Mouse (Mus musculus) limb, embryonic 14.5 days (tissue): ENCODE data around the gene Gm11985. TPM values are rescaled to one million over a fixed set of nuclear protein-coding genes. Genes with fewer than 3 reads are reported as not detected.

Experiments
- ATAC-seq: fragments of 200-750 bp; cut with Nextera tagmentation; 2 replicates; pipeline ENCODE4 v1.8.0; 2017; ENCODE audit warnings: low read depth, moderate number of reproducible peaks, moderate TSS enrichment; ENCODE audit not compliant: low FRiP score
- DNase-seq: peaks from one replicate; pipeline ENCODE4 v3.0.0-alpha.2; 2015; ENCODE audit warnings: low spot score
- H3K27ac ChIP-seq: fragments of 300-500 bp; sonication (generic); replicated peaks from 2 replicates; pipeline ENCODE4 v1.5.1; 2014; ENCODE audit warnings: low read depth, mild to moderate bottlenecking, low read length, moderate library complexity, mixed read lengths
- H3K27me3 ChIP-seq: fragments of 300-500 bp; sonication (generic); 2 replicates; pipeline ENCODE4 v1.6.1; 2014; ENCODE audit warnings: low read length, mixed read lengths; ENCODE audit not compliant: control insufficient read depth, insufficient read depth
- H3K36me3 ChIP-seq: fragments of 300-500 bp; sonication (generic); 2 replicates; pipeline ENCODE4 v1.6.1; 2014; ENCODE audit warnings: mild to moderate bottlenecking, low read length, moderate library complexity, mixed read lengths; ENCODE audit not compliant: control insufficient read depth, insufficient read depth
- H3K4me1 ChIP-seq: fragments of 300-500 bp; sonication (generic); 2 replicates; pipeline ENCODE4 v1.6.1; 2014; ENCODE audit warnings: antibody characterized with exemption, low read length, mixed read lengths; ENCODE audit not compliant: control insufficient read depth, insufficient read depth
- H3K4me2 ChIP-seq: fragments of 300-500 bp; sonication (generic); replicated peaks from 2 replicates; pipeline ENCODE4 v1.6.1; 2014; ENCODE audit warnings: low read depth, mild to moderate bottlenecking, low read length, moderate library complexity; ENCODE audit not compliant: severe bottlenecking
- H3K4me3 ChIP-seq: fragments of 300-500 bp; sonication (generic); replicated peaks from 2 replicates; pipeline ENCODE4 v1.5.1; 2014; ENCODE audit warnings: low read length
- H3K9ac ChIP-seq: fragments of 300-500 bp; sonication (generic); 2 replicates; pipeline ENCODE4 v1.6.1; 2014; ENCODE audit warnings: mild to moderate bottlenecking, low read depth, low read length, moderate library complexity; ENCODE audit not compliant: severe bottlenecking
- H3K9me3 ChIP-seq: fragments of 300-500 bp; sonication (generic); 2 replicates; pipeline ENCODE4 v1.6.1; 2016; ENCODE audit warnings: low read length; ENCODE audit not compliant: control insufficient read depth
- POLR2A ChIP-seq: fragments of 200-500 bp; IDR thresholded peaks from 2 replicates; pipeline ENCODE4 v1.8.0; 2012; ENCODE audit warnings: inconsistent platforms, mild to moderate bottlenecking, moderate library complexity, borderline replicate concordance; ENCODE audit not compliant: insufficient read depth, insufficient read length; ENCODE audit errors: extremely low read depth
- WGBS: fragments of 180-500 bp; shearing (Covaris S2); extraction: QIAGEN DNeasy Blood & Tissue Kit; methylation state at CpG from one replicate; pipeline ENCODE4 v1.1.7; 2014; 5-methylcytosine and 5-hydroxymethylcytosine counted together
- polyA plus RNA-seq, 2 experiments: library from polyadenylated mRNA; depleted of rRNA in 1 of 2; stranded (reverse) in 1 of 2; unstranded in 1 of 2; fragments of >200 nt; fragmentation: Nextera tagmentation in 1 of 2; extraction: Ambion mirVana in 1 of 2; gene quantifications; 2 replicates each; pipeline versions ENCODE4 v1.2.1 to v1.2.3; 2012 to 2014

Gm11985 gene
- polyA plus RNA-seq, 2 experiments, result 0.06 TPM; not detected in 1

- peaks cover 8% of the 10 kb centered on the region for H3K4me1 ChIP-seq
- no peak overlapping the region for H3K4me3 ChIP-seq
- no peaks in the 10 kb centered on the region for H3K36me3 ChIP-seq
- DNase-seq (peak; percentile 59), ATAC-seq (no peak)
- WGBS, result 13% methylated on average over 8 of the region's 8 CpGs
- peaks cover 23% of the 10 kb centered on the region; the same call in 1 of the 2 replicates for H3K27me3 ChIP-seq
- no peak for TF ChIP-seq POLR2A
- no peak overlapping the region for H3K27ac ChIP-seq
- H3K9ac ChIP-seq, result no peak overlapping the region
- no peaks in the 10 kb centered on the region for H3K9me3 ChIP-seq
- H3K4me2 ChIP-seq, result no peak overlapping the region
Measured at GRCm38 (mm10) chr11:7215703-7216102, 27.3 kb upstream of the Gm11985 start.

GRCm38 (mm10) chr11:7214761-7215160 is 26.4 kb upstream of the Gm11985 start:
- Histone ChIP-seq H3K4me1 (peaks cover 11% of the 10 kb centered on the region), H3K9me3 (no peaks in the 10 kb centered on the region), H3K27ac (no peak overlapping the region), H3K4me3 (peak overlapping the region; percentile 52; the same call in 1 of the 2 replicates), H3K9ac (no peak overlapping the region), H3K27me3 (peaks cover 23% of the 10 kb centered on the region; the same call in 1 of the 2 replicates), H3K36me3 (peaks cover under 1% of the 10 kb centered on the region; the same call in 1 of the 2 replicates), H3K4me2 (peak overlapping the region; percentile 82)
- 9% methylated on average over 14 of the region's 14 CpGs for WGBS
- no peak for TF ChIP-seq POLR2A
- no peak for ATAC-seq
- peak; percentile 90 for DNase-seq

DNA sequence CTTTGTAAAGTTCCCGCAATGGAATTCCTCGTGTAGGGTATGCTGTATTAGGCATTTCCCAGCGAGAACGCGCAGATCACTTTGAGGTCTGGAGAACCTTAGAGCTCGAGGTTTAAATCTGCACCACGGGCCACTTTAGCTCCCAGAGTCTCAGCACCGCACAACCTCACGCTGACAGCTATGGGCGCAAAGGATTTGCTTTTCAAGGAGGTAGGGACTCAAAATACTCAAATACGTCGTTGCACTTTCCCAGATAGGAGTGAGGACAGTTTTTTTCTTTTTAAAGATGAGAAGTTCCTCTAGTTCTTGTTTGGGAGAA is 25.9 kb upstream of the Gm11985 start:
- Histone ChIP-seq H3K27ac (no peak overlapping the region), H3K4me2 (peak overlapping the region; percentile 82), H3K9me3 (no peaks in the 10 kb centered on the region), H3K36me3 (peaks cover 3% of the 10 kb centered on the region; the same call in 1 of the 2 replicates), H3K9ac (no peak overlapping the region), H3K27me3 (peaks cover 23% of the 10 kb centered on the region; the same call in 1 of the 2 replicates), H3K4me3 (peak overlapping the region; percentile 52), H3K4me1 (peaks cover 11% of the 10 kb centered on the region)
- TF ChIP-seq POLR2A, result no peak
- DNase-seq (no peak), ATAC-seq (no peak)
- WGBS, result 3% methylated on average over 12 of the region's 12 CpGs

DNA sequence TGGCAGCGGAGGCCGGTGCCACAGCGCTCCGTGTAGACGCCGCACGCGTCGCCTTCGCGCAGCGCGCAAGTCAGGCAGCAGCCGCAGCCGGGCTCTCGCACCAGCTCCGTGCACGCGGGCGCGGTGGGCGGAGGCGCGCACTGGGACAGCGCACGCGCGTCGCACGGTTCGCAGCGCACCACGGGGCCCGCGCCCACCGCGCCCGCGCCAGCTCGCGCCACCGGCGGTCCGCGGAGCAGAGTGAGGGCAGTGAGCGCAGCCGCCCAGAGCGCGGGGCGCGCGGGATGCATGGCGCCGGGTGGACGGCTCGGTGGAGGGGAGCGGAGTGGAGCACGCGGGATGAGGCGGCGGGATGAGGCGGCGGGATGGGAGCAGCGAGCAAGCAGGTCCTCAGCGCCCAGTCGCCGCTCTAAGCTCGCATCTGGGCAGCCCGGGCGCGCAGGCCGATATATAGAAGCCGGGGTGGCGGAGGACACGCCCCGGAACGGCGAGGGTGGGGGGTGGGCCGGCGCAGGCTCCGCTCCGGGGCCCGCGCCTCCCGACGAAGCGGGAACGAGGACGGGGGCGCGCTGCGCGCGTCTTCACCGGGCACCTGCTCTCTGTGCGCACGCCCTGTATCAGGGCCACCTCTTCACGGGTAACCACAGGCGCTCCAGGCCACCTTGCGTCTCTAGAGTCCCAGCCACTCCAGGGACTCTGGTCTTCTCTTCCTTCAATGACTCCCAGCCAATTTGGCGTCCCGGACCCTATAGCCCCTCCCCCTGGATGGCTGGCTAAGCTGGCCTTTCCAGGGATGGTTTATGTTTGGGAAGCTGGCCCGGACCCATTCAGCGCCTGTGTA is 25.4 kb upstream of the Gm11985 start, which contains the start of gene Igfbp3:
Igfbp3 (minus strand) TSS at position 423 of the 841 bp plus-strand sequence.
- H3K4me3 ChIP-seq, result peak within 1 kb of the TSS; percentile 52
- H3K4me1 ChIP-seq, result peaks cover 11% of the 10 kb centered on the region
- peak; percentile 65 for DNase-seq
- 2% methylated on average over 53 of the region's 104 CpGs for WGBS
- peak within 1 kb of the TSS; percentile 58 for H3K27ac ChIP-seq
- H3K4me2 ChIP-seq, result peak within 1 kb of the TSS; percentile 82
- H3K9me3 ChIP-seq, result no peaks in the 10 kb centered on the region
- peak within 1 kb of the TSS; percentile 58 for H3K9ac ChIP-seq
- ATAC-seq, result peak; percentile 77
- peaks cover 23% of the 10 kb centered on the region; the same call in 1 of the 2 replicates for H3K27me3 ChIP-seq
- no peak for TF ChIP-seq POLR2A
- H3K36me3 ChIP-seq, result peaks cover 8% of the 10 kb centered on the region

GRCm38 (mm10) chr11:7213161-7213500 is 24.8 kb upstream of the Gm11985 start:
- H3K4me1 ChIP-seq, result peaks cover 11% of the 10 kb centered on the region

More at GRCm38 (mm10) chr11:7213161-7213500, 24.8 kb upstream of the Gm11985 start:
- no peaks in the 10 kb centered on the region for H3K9me3 ChIP-seq
- no peak for DNase-seq
- H3K36me3 ChIP-seq, result peaks cover 10% of the 10 kb centered on the region
- peak overlapping the region; percentile 82 for H3K4me2 ChIP-seq
- peak overlapping the region; percentile 58; the same call in 1 of the 2 replicates for H3K27ac ChIP-seq
- peaks cover 23% of the 10 kb centered on the region; the same call in 1 of the 2 replicates for H3K27me3 ChIP-seq
- H3K4me3 ChIP-seq, result peak overlapping the region; percentile 52
- ATAC-seq, result no peak
- 1% methylated on average over 19 of the region's 19 CpGs for WGBS
- peak overlapping the region; percentile 58 for H3K9ac ChIP-seq
- no peak for TF ChIP-seq POLR2A
